Mouse (Mus musculus): Measurements from ENCODE around the gene Arhgap28. TPM values are rescaled to one million over a fixed set of nuclear protein-coding genes. Genes with fewer than 3 reads are reported as not detected.
A peak's percentile ranks its signal among the peaks of the same experiment; 100 is the strongest.

The Arhgap28 gene
- total RNA-seq (2021) = 1 to 10 TPM; 7.3 to 8.5 TPM

DNA sequence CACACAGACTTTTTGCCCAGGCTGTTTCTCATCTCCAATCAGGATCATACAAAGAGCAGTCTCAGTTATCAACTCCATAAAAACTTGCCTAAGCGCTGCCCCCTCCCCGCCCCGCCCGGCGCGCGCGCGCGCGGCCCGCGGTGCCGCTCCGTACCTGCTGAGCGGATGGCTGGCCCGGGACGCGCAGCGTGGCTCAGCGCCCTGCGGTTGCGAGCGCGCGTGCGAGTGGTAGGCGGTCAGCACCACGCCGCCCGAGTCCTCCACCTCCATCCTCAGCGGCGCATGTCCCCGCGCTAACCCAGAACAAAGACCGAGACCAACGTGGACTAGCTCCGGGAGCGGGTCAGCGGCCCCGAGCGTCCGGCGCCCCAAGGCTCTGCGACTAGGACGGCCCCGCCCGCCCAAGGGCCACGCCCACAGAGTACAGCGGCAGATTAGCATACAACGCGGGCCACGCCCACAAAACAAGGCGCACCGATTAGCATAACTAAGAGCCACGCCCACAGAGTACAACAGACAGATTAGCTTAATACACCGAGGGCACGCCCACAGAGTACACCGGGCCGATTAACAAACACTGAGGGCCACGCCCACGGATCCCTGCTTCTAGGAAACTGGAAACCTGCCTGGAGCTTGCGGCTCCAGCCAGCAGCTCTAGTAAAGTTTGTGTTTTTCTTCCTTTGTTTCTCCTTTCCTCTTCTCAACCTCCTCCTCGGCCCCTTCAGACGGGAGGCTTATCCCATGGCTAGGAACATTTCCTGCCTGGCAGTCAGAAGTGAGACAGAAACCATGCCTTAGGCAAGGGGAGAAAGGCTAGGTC is at the start of gene Arhgap28:
Arhgap28 (minus strand) TSS at position 380 of the 820 bp plus-strand sequence.
- intact Hi-C loops (cut with DNase I) = loop anchor here (10.0 kb wide), 1 partner anchor 129 kb away; no protein-coding TSS in a partner anchor
- peak; percentile 89 for DNase-seq

DNA sequence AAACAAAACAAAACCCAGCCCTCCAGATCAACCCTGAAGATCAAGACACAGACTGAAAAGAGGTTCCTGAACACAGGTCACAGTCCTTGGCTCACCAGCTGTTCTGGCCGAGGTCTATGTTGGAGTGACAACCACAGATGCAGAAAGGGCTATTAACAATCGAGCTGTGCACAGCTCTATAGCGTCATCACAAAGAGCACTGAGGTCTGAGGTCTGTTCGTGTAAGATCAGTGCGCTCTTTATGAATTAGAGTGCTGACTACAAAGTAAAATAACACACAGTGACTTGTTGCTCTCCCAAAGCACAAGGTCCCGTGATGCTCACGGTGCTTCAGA is 42.4 kb upstream of the Arhgap28 start:
- intact Hi-C loops (cut with DNase I) = no loop called here
- no peak for DNase-seq

DNA sequence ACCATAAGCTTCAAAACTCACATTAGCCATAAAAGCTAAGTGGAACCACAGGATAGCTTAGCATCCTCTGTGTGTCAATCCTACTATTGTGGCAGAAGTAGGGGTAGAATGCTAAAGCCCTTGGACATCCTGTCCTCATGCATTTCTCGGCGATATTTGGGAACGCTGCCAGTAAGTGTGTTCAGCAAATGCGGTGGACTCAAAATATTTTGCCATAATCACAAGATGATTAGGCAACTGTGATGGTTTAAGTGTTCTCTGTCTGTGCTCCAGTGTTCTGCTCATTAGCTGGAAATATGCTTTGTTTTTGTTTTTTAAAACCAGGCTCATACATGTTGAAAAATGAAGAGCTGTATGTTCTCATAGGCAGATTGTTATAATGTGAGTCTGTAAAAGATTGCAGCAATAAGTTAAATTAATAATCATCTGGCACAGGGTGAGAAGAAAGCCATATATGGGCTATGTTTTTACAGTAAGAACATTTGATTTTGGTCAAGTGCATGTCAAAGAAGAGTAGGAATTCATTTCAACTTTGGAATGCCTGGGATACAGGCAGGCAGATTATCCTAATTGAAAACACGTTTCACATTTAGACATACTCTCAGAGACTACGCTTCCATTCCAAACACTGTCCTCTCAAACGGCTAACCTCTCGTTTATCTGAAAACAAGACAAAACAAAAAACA is 41.9 kb upstream of the Arhgap28 start:
- intact Hi-C loops (cut with DNase I) = no loop called here
- no peak for DNase-seq

DNA sequence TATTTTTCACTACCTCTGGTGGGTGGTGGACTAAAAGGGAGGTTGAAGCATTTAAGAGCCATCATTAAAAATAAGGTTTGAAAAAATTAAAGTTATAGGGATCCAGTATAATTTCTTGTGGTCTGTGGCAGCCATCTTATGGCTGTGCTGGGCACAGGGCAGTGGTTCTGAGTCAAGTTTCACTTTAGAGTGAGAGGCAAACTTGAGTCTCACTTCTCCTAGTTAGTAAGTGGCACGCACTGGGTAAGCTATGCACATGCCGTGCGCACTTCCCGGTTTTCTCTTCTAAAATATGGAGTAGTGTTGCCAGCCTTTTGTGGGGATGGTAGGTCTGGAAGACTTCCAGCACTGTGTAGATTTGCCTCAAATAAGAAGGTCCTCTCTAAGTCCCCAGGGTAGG is 38.5 kb upstream of the Arhgap28 start:
- intact Hi-C loops (cut with DNase I) = no loop called here
- no peak for DNase-seq

DNA sequence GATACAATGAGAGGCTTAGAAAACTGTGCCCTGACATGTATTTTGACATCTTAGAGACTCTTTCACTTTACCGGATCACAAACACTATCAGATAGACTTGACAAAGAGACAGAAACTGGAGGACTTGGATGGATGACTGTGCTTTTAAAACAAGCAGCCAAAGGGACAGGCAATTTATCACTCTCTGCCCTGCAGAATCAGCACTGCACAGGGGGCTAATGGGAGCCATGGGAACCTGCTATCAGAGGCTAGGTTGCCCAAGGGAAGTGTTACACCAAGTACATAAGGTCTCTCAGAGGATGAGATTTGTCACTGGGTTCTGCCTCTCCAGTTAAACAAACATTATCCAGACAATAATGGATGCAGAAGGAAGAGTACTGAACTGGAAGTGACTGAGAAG is 33.1 kb upstream of the Arhgap28 start:
- no peak for DNase-seq
- intact Hi-C loops (cut with DNase I) = no loop called here

DNA sequence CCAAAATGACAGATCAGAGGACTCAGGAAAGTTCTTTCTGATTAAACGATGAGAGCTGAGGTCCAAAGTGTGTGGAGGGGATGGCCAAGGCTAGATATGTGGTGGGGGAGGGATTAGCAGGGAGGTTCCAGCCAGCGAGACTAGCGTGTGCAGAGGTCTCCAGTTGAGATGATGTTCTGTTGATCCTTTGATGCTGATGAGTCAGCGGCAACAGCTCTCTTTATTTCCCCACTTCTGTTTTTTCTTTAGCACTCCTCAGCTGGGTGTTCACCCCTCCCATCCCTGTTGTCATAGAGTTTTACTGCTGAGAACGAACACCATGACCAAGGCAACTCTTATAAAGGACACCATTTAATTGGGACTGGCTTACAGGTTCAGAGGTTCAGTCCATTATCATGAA is 25.6 kb upstream of the Arhgap28 start:
- intact Hi-C loops (cut with DNase I) = no loop called here
- no peak for DNase-seq

DNA sequence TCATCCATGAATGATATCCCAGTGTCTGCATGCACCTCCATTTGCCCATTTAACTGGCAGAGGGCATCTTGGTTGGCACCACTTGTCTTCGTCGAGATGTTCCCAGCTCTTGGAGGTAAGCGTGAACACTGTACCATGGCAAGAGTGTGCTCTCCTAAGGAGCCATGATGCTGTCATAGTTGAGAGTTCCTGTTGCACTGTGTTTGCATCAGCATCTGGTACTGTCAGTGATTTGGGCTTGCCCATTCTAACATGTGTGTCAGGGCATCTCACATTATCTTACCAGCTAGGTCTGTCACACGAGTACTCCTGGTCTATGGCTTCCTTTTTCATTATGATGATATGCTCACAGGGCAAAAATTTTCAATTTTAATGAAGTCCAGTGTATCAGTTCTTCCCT is 24.6 kb upstream of the Arhgap28 start:
- intact Hi-C loops (cut with DNase I) = no loop called here
- DNase-seq = no peak

DNA sequence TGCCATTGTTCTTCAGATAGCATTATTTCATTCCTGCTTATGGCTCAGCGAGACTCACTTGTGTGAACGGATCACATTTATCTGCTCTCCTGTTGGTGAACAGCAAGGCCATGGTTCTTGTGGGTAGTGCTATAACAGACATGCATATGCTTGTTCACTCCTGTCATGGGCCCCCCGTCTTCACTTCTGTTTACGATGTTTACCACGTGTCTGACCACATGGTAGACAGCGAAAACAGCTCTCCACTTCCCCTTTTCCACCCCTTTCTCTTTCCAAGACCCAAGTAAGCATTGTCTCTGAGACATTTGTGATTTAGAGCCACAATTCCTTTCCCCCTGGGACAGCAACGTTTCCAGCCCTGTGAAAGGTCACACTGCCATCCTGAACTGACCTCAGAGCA is 20.4 kb upstream of the Arhgap28 start:
- DNase-seq = no peak
- intact Hi-C loops (cut with DNase I) = no loop called here

DNA sequence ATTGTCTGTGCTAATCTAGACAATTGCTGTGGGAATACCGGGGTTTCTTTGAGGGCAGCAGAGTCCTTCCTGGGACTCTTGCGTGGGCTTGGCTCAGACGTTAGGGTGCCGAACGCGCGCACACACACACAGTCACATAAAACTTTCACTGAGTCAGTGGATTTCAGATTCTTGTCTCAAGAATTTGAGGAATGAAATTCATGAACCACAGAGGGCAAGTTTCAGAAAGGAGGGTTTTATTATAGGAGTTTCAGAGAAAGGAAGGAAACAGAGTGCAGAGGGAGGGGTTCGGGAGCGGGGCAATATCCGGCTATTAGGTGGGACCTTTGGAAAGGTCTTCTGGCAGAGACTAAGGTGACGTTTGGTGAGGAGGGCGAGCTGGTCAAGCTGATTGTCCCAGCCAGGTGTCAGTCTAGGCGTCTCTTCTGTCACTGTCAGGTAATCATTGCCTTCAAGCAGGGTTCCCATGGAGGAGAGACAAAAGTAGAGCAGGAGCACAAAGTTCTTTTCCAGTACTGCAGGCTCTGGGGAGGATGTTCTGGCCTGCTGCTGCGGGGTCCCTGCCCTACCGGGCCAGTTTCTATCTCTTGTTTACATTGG is 15.6 kb upstream of the Arhgap28 start:
- intact Hi-C loops (cut with DNase I) = loop anchor here (10.0 kb wide), 1 partner anchor 145 kb away; no protein-coding TSS in a partner anchor
- no peak for DNase-seq

DNA sequence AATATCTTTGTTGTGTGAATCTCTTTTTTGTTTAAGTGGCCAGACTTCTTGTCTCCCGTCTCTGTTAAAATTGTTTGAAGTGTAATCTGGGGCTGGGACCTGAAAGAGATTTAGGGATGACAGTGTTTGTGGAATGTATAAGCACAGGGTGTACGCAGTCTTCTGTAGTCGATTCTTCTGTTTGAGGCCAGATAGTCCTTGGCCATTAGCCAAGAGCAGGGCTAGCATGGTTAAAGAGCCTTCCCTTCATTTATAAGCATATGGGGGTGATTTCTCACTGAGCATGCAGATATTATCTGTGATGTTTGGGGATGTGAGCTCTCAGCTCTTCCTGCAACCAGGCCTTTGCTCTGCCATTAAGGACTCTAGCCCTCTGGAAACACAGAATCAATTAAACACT is 13.2 kb upstream of the Arhgap28 start:
- intact Hi-C loops (cut with DNase I) = loop anchor here (10.0 kb wide), 1 partner anchor 148 kb away; no protein-coding TSS in a partner anchor
- no peak for DNase-seq

DNA sequence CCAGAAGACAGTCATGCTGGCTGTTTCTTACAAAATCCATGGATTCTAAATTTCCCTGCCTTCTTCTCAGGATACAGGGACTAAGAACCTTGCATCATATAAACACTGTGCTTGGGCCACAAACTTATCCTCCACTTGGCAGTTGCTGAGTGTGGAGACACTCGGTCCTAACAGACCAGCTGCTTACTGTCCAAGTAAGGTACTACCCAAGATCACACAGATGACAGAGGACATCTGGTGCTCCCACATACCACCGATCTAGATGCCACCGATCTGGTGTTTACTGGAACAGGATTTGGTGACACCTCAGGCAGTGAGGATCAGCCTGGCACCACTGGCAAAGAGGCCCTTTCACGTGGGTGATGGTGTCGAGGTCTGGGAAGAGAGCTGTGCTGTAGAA is 7.7 kb upstream of the Arhgap28 start:
- no peak for DNase-seq
- intact Hi-C loops (cut with DNase I) = loop anchor here (10.0 kb wide), 1 partner anchor 153 kb away; no protein-coding TSS in a partner anchor

DNA sequence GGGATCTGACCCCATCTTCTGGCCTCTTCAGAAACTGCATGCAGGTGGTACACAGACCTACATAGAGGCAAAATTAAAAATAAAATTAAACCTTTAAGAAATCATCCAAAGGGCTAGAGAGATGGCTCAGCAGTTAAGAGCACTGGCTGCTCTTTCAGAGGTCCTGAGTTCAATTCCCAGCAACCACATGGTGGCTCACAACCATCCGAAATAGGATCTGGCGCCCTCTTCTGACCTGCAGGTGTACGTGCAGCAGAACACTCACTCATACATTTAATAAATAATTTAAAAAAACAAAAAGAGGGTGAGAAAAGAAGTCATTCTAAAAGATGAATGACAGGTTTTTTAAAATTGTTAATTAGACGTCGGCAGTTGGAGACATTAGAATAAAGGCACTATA is 6.1 kb upstream of the Arhgap28 start:
- intact Hi-C loops (cut with DNase I) = loop anchor here (10.0 kb wide), 1 partner anchor 155 kb away; no protein-coding TSS in a partner anchor

DNA sequence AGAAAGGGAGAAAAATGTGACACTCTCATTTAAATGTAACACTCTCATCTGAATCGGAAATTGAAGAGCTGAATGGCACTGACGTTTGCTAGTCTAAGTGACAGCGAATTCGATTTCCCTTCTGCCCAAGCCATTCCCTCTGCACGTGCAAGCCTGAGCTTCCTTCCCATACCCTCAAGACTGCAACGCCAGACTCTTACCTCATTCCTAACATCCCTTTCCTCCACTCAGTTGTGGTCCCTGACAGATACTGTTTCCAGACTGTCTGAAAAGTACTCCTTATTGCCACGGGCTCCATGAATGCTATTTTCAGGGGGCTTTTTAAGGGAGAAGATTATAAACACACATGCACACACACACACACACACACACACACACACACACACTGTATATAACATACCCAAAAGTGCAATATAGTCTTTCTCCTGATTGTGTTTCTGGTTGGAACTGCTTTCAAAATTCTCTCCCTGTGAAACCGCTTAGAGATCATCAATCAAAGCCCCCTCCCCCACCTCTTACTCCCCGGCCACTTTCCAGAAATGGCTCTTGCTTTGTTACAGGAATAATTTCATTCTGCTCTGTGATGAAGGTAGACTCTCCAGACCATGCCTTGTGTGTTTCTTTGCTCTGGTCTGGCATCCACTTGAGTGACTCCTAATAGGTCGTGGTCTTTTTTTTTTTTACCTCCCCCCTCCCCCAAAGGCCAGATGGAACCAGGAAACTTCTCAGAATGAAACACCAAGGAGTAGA is 836 bp upstream of the Arhgap28 start:
- intact Hi-C loops (cut with DNase I) = loop anchor here (10.0 kb wide), 1 partner anchor 130 kb away; no protein-coding TSS in a partner anchor
- no peak for DNase-seq

More for the DNA sequence above, 6.1 kb upstream of the Arhgap28 start:
- DNase-seq = no peak

DNA sequence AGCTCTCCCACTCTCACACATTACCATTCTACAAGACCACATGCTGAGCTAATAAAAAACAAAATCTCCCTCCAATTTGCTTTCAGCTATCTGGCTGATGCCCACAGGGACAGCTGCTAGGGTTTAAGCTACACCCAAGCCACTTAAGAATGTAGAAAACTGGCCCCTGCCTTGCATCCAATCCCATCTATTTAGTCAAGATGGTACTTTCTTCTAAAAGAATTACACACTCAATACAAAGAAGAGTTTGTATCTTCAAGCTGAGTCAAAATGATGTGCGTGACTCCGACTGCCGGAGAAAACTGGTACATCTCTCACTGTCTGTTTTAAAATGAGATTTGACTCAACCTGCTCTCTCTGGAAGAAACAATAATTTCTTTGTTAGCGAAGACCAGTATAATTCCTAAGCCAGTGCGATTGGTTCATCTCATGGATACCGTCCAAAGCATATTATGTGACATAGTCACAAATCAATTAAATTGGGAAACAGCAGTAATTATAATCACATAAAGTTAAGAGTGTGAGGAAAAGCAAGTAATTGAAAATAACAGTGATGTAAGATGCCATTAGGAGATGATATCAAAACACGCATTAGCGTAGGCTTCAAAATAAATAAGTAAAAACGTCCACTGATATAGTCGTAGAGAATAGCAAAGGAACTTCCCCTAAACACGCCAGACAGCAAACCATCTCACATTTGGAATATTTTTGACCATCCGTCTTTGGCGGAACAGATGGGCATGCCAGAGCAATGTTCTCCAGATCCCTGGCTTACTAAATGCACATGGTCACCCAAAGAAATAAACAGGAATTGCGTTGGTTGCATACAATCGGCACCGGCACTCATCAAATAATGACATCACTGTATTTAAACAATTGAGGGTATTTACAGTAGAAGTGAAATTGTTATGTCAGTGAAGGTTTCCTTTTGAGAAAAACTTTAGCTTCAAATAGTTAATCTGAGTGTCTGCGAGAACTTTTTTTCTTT is 1.0 kb downstream of the Arhgap28 start:
- intact Hi-C loops (cut with DNase I) = loop anchor here (10.0 kb wide), 1 partner anchor 128 kb away; no protein-coding TSS in a partner anchor
- no peak for DNase-seq

DNA sequence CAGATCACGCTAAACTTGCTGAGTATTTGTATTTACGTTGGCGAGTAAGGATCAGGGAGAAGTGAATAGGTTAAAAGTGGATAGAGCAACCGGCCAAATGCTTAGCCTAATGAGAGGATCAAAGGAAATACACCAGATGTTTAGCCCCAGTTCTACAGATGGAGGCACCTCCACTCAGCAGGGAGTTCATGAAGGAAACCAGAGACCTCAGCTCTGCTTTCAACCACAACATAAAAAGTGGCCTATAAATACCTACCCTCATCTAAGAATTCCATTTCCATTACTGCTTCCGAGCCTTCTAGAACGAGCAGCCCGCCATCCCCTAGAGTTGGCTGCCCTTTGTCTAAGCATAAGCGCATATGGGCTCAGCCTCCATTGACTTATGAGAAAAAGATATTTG is 4.1 kb downstream of the Arhgap28 start:
- intact Hi-C loops (cut with DNase I) = loop anchor here (10.0 kb wide), 1 partner anchor 125 kb away; no protein-coding TSS in a partner anchor
- no peak for DNase-seq

DNA sequence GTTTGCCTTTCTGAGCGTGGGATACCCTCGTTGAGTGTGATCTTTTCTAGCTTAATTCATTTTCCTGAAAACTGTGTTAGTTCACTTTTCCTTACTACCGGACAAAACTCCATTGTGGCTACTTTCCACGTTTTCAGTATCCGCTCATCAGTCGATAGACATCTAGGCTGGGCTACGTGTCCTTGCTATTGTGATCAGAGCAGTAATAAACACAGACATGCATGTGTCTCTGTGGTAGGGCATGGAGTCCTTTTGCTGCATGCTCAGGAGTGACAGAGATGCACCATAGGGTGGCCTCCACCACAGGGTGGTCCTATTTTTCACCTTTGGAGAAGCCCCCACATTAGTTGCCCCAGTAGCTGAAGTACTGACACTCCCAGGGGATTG is 7.2 kb downstream of the Arhgap28 start:
- intact Hi-C loops (cut with DNase I) = no loop called here
- no peak for DNase-seq

DNA sequence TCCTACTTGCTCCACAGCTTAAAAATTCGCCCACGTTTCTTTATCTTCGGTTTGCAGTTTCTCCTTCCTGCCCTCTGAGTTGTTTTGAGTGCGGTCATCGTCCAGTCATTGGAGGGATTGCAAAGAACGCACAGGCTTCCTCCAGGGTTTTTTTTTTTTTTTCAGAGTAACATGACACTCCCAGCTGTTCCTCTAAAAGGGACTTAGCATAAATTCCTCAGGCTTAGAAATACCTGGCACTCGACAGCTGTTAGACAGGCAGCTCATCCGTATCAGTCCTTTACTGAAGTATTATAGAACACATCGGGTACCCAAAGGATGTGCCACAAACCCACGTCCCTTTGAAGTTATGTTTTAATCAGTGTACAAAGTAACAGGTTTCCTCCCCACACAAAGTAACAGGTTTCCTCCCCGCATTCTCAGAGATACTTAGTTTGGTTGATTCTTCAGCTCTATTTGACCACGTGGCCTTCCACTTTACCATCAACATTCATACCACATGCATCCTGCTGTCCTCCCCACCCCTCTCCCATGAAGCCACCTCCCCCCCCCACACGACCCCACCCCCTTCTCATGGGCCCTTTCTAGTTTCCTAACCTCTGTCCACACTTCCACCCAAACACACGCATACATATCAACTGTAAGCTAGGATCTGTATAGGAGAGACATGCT is 7.7 kb downstream of the Arhgap28 start:
- intact Hi-C loops (cut with DNase I) = no loop called here
- no peak for DNase-seq

DNA sequence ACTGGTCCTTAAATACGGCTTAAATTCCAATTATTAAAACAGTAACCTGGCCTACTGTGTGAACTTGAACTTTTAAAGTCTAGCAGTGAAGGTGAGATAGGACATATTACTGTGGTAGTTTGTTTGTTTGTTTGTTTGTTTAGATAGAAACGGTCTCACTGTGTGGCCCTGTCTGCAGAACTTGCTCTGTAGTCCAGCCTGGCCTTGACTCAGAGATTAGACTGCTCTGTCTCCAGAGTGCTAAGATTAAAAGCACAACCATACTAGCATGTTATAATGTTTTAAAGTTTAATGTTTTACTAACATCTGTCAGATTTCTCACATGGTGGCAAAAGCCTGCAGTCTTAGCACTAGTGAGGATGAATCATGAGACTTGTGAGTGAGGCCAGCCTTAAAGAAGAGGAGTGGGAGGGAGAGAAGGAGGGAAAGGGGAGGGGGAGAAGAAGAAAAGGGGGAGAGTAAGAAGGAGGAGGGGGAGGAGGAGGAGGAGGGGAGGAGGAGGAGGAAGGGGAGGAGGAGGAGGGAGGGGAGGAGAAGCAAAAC is 8.6 kb downstream of the Arhgap28 start:
- DNase-seq = no peak
- intact Hi-C loops (cut with DNase I) = no loop called here

DNA sequence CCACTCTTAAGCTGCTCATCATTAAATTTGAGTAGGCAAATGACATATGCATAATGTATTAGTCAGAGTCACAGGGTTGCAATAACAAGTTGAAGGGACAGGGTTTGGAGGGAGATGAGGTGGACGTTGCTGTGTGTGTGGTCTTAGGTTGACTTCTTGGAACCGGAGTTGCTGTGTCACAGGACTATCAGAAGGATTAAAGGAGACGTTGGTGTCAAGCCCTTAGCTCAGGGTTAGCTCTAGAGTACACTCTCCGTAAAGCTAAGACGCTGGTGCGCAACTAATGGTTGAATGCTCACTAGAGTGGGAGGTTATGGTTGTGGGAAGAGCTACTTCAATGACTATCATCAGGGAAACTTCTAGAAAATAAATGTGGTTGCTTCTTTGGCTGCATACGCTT is 9.1 kb downstream of the Arhgap28 start:
- intact Hi-C loops (cut with DNase I) = no loop called here
- DNase-seq = no peak

All from left cerebral cortex, postnatal 4 days (tissue).